Mouse (Mus musculus) embryonic facial prominence, embryonic 13.5 days (tissue): ENCODE measurements around the gene Mafg. TPM values are rescaled to one million over a fixed set of nuclear protein-coding genes. Genes with fewer than 3 reads are reported as not detected.
"Not testable (repeated sequence)": the region's sequence is repeated elsewhere in the genome, so short reads cannot be mapped to it uniquely, and the experiment has no call there.

Source experiments
- ATAC-seq: fragments of 200-750 bp; cut with Nextera tagmentation; 2 replicates; pipeline ENCODE4 v1.8.0; 2017; ENCODE audit warnings: low read depth; ENCODE audit not compliant: insufficient number of reproducible peaks, insufficient read depth, low FRiP score, low TSS enrichment
- H3K27ac ChIP-seq: fragments of 300-500 bp; sonication (generic); 2 replicates; pipeline ENCODE4 v1.5.1; 2015; ENCODE audit warnings: moderate library complexity, mild to moderate bottlenecking, inconsistent platforms
- H3K27me3 ChIP-seq: fragments of 300-500 bp; sonication (generic); 2 replicates; pipeline ENCODE4 v1.6.1; 2015; ENCODE audit warnings: mild to moderate bottlenecking, inconsistent platforms
- H3K36me3 ChIP-seq: fragments of 300-500 bp; sonication (generic); 2 replicates; pipeline ENCODE4 v1.6.1; 2015; ENCODE audit warnings: mild to moderate bottlenecking, inconsistent platforms
- H3K4me1 ChIP-seq: fragments of 300-500 bp; sonication (generic); 2 replicates; pipeline ENCODE4 v1.6.1; 2015; ENCODE audit warnings: inconsistent platforms
- H3K4me2 ChIP-seq: fragments of 300-500 bp; sonication (generic); 2 replicates; pipeline ENCODE4 v1.6.1; 2015; ENCODE audit warnings: moderate library complexity, mild to moderate bottlenecking, inconsistent platforms
- H3K4me3 ChIP-seq: fragments of 300-500 bp; sonication (generic); 2 replicates; pipeline ENCODE4 v1.5.1; 2015; ENCODE audit warnings: mild to moderate bottlenecking, inconsistent platforms
- H3K9ac ChIP-seq: fragments of 300-500 bp; sonication (generic); 2 replicates; pipeline ENCODE4 v1.6.1; 2015; ENCODE audit warnings: mild to moderate bottlenecking, inconsistent platforms
- H3K9me3 ChIP-seq: fragments of 300-500 bp; sonication (generic); 2 replicates; pipeline ENCODE4 v1.6.1; 2016; ENCODE audit warnings: inconsistent platforms
- WGBS: fragments of 180-500 bp; shearing (Covaris S2); methylation state at CpG from one replicate; pipeline ENCODE4 v1.1.7; 2015; ENCODE audit warnings: mixed read lengths; 5-methylcytosine and 5-hydroxymethylcytosine counted together
- polyA plus RNA-seq: library from polyadenylated mRNA; unstranded; fragments of >200 nt; fragmentation: Nextera tagmentation; extraction: Ambion mirVana; gene quantifications from 2 replicates; pipeline ENCODE4 v1.2.1, GENCODE M21; 2015

Mafg gene
- polyA plus RNA-seq = 22.0 and 30.0 TPM in 2 replicates

DNA sequence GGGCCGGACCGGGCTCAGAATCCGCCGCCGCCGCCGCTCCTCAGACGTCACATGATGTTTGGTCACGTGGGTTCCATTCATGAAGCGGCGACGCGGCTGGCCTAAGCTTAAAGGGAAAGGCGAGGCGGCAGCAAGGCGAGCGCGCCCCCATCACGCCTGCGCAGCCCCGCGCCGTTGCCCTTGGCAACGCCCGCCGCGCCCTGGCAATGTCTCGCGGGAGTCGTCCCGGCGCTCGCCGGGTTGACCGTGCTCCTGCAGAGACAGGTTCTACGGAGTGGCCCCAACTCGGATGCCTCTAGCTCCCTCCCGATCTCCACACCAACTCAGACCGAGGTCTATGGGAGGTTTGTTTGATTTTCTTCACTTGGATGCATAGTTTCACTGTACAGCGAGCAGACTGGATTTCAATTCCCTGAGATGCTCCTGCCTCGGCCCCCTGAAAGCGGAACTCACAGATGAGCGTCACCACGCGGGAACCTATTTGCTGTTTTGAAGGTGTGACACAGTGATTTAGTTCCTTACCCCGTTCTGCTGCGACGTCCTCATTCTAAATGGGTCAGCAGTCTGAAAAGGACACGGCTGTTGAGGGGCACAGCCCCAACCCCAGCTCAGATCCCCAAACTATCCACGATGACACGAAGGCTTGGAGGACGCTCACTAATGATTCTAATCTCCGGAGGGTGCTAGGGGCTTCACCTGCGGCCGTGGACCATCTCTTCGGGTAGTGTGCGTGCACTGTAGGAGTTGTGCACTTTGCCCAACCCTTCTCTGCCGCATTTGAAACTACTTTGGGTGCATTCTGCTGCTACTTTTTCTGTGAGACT lies at the start of gene Mafg:
Gene Mafg (minus strand): TSS at position 81 of the 824 bp plus-strand sequence.
- Histone ChIP-seq H3K9me3 (no peaks in the 10 kb centered on the region), H3K27me3 (no peaks in the 10 kb centered on the region), H3K27ac (peak within 1 kb of the TSS; percentile 86), H3K36me3 (peaks cover 11% of the 10 kb centered on the region), H3K4me2 (peak within 1 kb of the TSS; percentile 76), H3K9ac (peak within 1 kb of the TSS; percentile 94), H3K4me1 (peaks cover 28% of the 10 kb centered on the region), H3K4me3 (peak within 1 kb of the TSS; percentile 97)
- WGBS = 11% methylated on average over 58 of the region's 58 CpGs
- peak; percentile 86 for ATAC-seq

DNA sequence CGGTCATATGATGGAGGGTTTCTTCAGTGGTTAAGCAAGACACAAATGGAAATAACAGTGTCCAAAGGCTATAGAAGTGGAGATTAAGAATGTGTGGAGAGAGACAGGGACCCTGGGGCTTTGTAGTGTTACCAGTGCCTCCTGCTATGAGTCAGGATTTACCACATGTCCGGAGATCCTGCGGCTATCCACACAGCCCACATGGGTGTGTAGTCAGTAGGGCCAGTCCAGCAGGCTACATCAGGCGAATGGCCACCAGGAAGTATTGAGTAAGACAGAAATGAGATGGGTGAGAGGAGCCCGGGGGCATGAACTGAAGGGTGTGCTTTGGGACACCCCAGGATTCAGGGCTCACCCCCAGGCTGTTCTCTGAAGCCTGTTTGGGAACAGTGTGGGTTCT lies 49.3 kb upstream of the Mafg start:
- H3K36me3 ChIP-seq = peaks cover 76% of the 10 kb centered on the region
- peaks cover 23% of the 10 kb centered on the region for H3K4me1 ChIP-seq
- H3K27me3 ChIP-seq = no peaks in the 10 kb centered on the region
- 91% methylated on average over 5 of the region's 5 CpGs for WGBS
- no peaks in the 10 kb centered on the region for H3K9me3 ChIP-seq
- H3K27ac ChIP-seq = no peak overlapping the region
- H3K4me3 ChIP-seq = no peak overlapping the region
- no peak overlapping the region for H3K9ac ChIP-seq
- ATAC-seq = no peak
- no peak overlapping the region for H3K4me2 ChIP-seq

DNA sequence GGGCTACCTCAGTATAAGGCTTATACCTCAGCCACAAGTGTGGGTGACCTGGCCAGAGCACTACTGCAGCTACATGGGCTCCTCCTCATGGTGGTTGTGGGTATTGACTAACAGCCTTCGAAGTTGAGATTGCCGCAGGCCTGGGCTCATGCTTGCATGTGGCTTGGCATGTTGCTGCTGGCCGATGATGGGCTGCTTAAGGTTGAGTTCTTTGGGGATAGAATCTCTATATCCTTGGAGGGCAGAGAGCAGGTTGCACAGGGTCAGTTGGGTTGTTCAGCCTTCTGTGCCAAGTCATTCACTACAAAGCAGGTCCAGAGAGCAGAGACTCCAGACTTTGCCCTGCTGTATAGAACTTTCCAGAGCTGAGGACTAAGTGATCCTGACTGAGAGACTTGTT lies 46.5 kb upstream of the Mafg start:
- no peak overlapping the region for H3K27ac ChIP-seq
- H3K36me3 ChIP-seq = peaks cover 72% of the 10 kb centered on the region
- WGBS = 79% methylated on average over 3 of the region's 3 CpGs
- no peaks in the 10 kb centered on the region for H3K9me3 ChIP-seq
- H3K4me3 ChIP-seq = no peak overlapping the region
- no peak for ATAC-seq
- no peak overlapping the region for H3K9ac ChIP-seq
- no peak overlapping the region for H3K4me2 ChIP-seq
- no peaks in the 10 kb centered on the region for H3K27me3 ChIP-seq
- 0 out of 2 replicates have a peak, but pooled peaks cover 5% of the 10 kb centered on the region for H3K4me1 ChIP-seq

DNA sequence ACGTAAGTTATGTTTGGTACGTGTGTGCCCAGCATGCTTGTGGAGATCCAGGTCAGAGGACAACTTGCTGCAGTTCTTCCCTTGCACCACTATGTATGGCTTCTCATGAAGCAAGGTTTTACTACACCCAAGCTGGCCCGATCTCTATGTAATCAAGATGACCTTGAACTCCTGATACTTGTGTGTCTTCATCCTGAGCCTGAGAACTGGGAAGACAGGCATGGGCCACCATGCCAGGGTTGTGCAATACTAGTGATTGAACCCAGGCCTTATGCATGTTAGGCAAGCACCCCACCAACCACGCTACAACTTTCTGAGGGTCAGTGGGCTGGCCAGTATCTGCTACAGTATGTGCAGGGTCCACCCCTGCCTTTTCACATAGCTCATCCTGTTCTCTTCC lies 43.6 kb upstream of the Mafg start:
- Histone ChIP-seq H3K4me1 (peaks cover 13% of the 10 kb centered on the region), H3K27ac (no peak overlapping the region), H3K27me3 (no peaks in the 10 kb centered on the region), H3K9ac (no peak overlapping the region), H3K36me3 (peaks cover 53% of the 10 kb centered on the region), H3K4me2 (no peak overlapping the region), H3K9me3 (no peaks in the 10 kb centered on the region), H3K4me3 (no peak overlapping the region)
- ATAC-seq = no peak
- WGBS = 90% methylated on average over 4 of the region's 4 CpGs

DNA sequence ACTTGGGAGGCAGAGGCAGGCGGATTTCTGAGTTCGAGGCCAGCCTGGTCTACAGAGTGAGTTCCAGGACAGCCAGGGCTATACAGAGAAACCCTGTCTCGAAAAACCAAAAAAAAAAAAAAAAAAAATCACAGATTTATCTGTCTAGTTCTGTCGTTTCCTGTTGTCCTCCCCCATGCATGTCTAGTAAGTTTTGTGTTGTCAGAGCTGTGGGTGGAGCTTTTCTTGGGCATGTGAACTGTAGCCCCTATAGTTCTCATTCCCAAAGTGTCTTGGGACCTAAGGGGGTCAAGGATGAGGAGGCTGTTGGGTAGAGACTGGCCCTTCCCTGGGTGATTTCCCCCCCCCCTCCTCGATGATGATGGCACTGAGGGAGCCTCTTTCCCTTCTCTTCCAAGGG lies 42.5 kb upstream of the Mafg start:
- not testable (repeated sequence) for H3K27me3 ChIP-seq, ATAC-seq, H3K9me3 ChIP-seq, H3K27ac ChIP-seq, H3K4me2 ChIP-seq, H3K4me3 ChIP-seq, H3K9ac ChIP-seq
- 86% methylated on average over 5 of the region's 5 CpGs for WGBS
- peaks cover 47% of the 10 kb centered on the region for H3K36me3 ChIP-seq
- H3K4me1 ChIP-seq = peaks cover 13% of the 10 kb centered on the region

DNA sequence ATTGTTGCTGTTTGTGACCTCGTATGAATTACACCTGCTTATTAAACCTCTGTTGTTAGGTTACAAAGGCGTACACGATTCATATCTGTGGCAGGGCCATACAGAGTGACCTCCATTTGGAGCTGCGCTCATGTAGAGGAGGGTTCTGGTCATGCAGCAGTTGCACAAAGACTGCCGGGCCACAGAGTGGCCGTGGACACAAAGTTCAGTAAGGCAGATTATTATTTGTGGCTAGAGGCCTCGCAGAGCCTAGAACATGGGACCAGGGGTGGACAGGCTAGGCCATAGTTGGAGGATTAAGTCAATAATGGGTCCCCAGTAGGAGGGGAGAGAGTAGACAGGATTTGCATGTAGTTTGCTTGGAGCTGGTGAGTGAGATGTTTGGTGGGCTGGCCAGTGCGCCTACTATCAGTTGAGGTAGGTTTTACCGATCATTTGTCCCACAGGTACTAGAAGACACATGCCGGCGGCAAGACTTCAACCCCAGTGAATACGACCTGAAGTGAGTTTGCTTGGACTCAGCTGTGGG lies 40.3 kb upstream of the Mafg start:
- Histone ChIP-seq H3K27ac (peak overlapping the region; percentile 91), H3K4me2 (peak overlapping the region; percentile 87), H3K9me3 (no peaks in the 10 kb centered on the region), H3K4me3 (peak overlapping the region; percentile 74), H3K9ac (peak overlapping the region; percentile 85), H3K36me3 (peaks cover 25% of the 10 kb centered on the region), H3K4me1 (peaks cover 13% of the 10 kb centered on the region), H3K27me3 (no peaks in the 10 kb centered on the region)
- ATAC-seq = no peak
- 44% methylated on average over 12 of the region's 12 CpGs for WGBS

DNA sequence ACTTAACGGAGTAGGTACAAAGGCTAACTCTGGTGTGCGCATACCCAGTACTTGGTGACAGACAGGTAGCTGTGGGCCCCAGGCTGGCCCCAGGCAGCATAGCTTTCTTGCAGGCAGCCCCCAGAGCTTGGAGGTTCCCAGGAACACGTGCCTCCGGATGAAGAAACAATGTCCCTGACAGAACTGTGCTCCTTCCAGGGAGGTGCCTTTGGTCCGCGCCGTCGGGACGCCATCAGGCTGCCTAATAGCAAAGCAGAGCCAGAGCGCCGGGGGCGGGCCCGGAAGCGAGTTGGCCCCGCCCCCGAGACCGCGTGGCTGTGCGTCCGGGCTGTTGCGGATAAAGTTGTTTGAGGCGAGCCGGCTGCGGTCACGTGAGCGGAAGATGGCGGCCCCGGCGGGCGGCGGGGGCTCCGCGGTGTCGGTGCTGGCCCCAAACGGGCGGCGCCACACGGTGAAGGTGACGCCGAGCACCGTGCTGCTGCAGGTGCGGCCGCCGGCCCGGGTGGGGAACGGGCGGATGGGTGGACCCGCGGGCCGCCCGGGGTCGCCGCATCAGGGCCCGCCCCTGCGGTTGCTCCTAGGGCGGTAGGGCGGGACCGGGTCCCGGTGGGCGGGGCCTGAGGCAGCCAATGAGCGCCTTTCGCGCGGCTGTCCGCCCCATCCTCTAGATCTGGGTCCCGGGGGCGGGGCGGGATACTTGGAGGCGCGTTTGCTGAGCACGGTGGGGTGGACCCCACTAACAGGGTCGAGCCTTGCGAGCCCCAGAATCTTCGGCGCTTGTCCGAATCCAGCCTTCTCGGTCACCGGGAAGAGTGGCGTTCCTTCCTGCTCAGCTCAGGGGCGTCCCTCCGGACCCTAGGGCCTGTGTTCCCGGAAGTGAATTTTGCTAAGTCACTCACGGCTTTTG lies 39.5 kb upstream of the Mafg start, which contains the start of gene Aspscr1:
Gene Aspscr1 (plus strand): TSS at position 287 of the 907 bp plus-strand sequence.
- peaks cover 13% of the 10 kb centered on the region for H3K4me1 ChIP-seq
- peak within 1 kb of the TSS; percentile 85 for H3K9ac ChIP-seq
- H3K9me3 ChIP-seq = no peaks in the 10 kb centered on the region
- H3K4me2 ChIP-seq = peak within 1 kb of the TSS; percentile 87
- peak within 1 kb of the TSS; percentile 91 for H3K27ac ChIP-seq
- WGBS = under 1% methylated on average over 79 of the region's 83 CpGs
- H3K27me3 ChIP-seq = no peaks in the 10 kb centered on the region
- peak; percentile 94 for ATAC-seq
- peak within 1 kb of the TSS; percentile 74 for H3K4me3 ChIP-seq
- peaks cover 18% of the 10 kb centered on the region for H3K36me3 ChIP-seq

DNA sequence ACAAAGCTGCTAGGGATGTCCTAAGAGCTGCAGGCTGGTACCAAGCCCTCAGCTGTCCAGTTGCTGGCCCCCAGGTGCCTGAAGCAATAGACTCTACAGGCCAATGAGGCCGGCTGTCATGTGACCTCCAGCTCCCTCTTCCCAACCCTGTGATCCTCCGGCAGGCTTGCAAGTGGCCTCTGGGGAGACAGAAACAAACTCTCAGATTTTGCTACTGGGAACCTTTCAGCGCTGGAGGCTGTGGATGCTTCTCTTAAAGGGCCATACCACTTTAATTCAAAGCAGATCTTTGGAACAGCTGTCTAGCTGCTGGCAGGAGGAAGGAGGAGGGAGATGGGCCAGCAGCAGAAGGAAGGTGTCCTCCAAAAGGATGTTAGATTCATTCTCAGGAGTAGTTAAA lies 33.2 kb upstream of the Mafg start:
- Histone ChIP-seq H3K4me2 (peak overlapping the region; percentile 24; the same call in 1 of the 2 replicates), H3K9ac (peak overlapping the region; percentile 51)
- ATAC-seq = no peak

DNA sequence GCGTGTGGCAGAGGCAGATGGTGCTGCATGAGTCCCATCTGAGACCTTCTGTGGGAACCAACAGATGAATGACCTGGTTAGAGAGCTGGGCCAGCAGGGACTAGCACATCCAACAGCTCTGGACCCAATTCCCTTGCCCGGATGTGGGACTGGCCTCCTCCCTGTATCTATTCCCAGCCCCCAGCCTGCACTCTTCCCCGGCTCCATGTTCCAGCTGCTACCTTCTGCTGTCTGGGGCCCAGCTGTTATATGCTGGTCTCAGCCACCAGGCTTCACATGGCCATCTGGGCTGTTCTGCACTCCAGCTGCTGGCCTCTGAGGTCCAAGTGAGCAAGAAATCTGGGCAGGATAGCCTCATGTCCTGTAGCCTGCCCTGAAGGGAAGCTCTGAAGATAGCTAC lies 32.0 kb upstream of the Mafg start:
- Histone ChIP-seq H3K36me3 (no peaks in the 10 kb centered on the region), H3K4me2 (no peak overlapping the region), H3K4me1 (peaks cover 15% of the 10 kb centered on the region), H3K4me3 (no peak overlapping the region), H3K9me3 (no peaks in the 10 kb centered on the region), H3K27me3 (peaks cover 47% of the 10 kb centered on the region), H3K27ac (no peak overlapping the region), H3K9ac (no peak overlapping the region)
- ATAC-seq = no peak
- 58% methylated on average over 3 of the region's 3 CpGs for WGBS

More for the DNA sequence above, 33.2 kb upstream of the Mafg start:
- 1% methylated on average over 3 of the region's 3 CpGs for WGBS
- Histone ChIP-seq H3K4me1 (peaks cover 9% of the 10 kb centered on the region), H3K36me3 (no peaks in the 10 kb centered on the region), H3K27me3 (peaks cover 35% of the 10 kb centered on the region), H3K4me3 (0 out of 2 replicates have a peak overlapping the region, but pooled peaks have one; percentile 7), H3K27ac (no peak overlapping the region), H3K9me3 (no peaks in the 10 kb centered on the region)

DNA sequence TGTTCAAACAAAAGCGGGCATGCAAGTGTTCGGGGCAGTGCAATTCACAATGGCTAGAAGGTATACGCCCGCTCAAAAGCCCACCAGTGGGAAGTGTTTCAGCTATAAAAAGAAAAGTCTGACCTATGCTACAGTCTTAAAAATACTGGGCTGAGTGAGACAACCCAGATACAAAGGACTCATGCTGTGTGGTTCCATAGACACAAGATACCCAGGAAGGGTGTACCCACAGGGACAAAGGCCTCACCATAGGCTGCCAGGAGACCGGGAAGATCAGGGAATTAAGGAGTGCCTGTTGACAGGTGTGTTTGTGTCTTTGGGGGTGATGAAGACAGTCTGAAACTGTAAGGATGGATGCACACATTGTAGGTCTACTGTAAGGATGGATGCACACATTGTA lies 30.3 kb upstream of the Mafg start:
- Histone ChIP-seq H3K27me3 (peaks cover 64% of the 10 kb centered on the region), H3K36me3 (no peaks in the 10 kb centered on the region), H3K9me3 (no peaks in the 10 kb centered on the region), H3K27ac (no peak overlapping the region), H3K4me3 (no peak overlapping the region), H3K9ac (no peak overlapping the region), H3K4me2 (no peak overlapping the region), H3K4me1 (peaks cover 32% of the 10 kb centered on the region)
- no peak for ATAC-seq
- WGBS = 81% methylated on average over 5 of the region's 5 CpGs

DNA sequence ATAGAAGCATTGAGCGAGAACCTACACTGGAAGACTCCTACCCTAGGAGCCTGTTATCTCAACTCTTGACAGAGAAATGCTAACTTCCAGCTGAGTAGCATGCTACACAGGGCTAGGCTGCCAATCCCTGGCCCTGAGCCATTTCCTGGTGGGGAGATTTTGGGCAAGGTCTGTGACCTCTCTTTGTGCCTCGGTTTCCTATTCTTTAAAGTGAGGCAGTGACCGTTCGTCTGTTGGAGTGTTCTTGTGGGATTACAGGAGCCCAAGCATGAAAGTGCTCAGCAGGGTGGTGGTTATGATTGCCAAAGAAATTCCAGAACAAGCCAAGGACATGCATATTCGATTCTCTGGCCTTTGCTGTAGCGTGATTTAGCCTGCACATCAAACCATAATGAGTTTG lies 29.4 kb upstream of the Mafg start:
- Histone ChIP-seq H3K4me1 (peaks cover 32% of the 10 kb centered on the region), H3K27me3 (peaks cover 74% of the 10 kb centered on the region), H3K4me2 (no peak overlapping the region), H3K36me3 (no peaks in the 10 kb centered on the region), H3K4me3 (no peak overlapping the region), H3K9me3 (no peaks in the 10 kb centered on the region), H3K9ac (no peak overlapping the region), H3K27ac (no peak overlapping the region)
- 68% methylated on average over 6 of the region's 6 CpGs for WGBS
- no peak for ATAC-seq
